Mouse (Mus musculus) heart, adult 8-10 months (tissue): ENCODE results near the gene Cd28. TPM values are rescaled to one million over a fixed set of nuclear protein-coding genes. Genes with fewer than 3 reads are reported as not detected.

Experiments
- DNase-seq: peaks from one replicate; pipeline ENCODE4 v3.0.0; 2022; ENCODE audit warnings: low spot score
- total RNA-seq, 4 experiments: library from RNA; stranded (reverse); gene quantifications; 2 replicates each; pipeline ENCODE4 v1.2.4; 2022

Cd28 gene
- total RNA-seq, result 10 to 100 TPM; 11.8 to 15.7 (median 12.5) TPM

GRCm38 (mm10) chr1:60716567-60716966 lies at the start of gene Cd28:
Gene Cd28 (plus strand): TSS chr1:60716800.
- peak; percentile 70 for DNase-seq

- peak; percentile 74 for DNase-seq
These were observed 48.6 kb upstream of the Cd28 start for GRCm38 (mm10) chr1:60667873-60668616.

GRCm38 (mm10) chr1:60669048-60669447 lies 47.6 kb upstream of the Cd28 start:
- no peak for DNase-seq

- no peak for DNase-seq
These were observed 46.9 kb upstream of the Cd28 start for GRCm38 (mm10) chr1:60669664-60670063.

GRCm38 (mm10) chr1:60670172-60670571 lies 46.4 kb upstream of the Cd28 start:
- no peak for DNase-seq

GRCm38 (mm10) chr1:60683766-60684165 lies 32.8 kb upstream of the Cd28 start:
- DNase-seq, result no peak

GRCm38 (mm10) chr1:60696115-60696895 lies 20.3 kb upstream of the Cd28 start:
- no peak for DNase-seq

GRCm38 (mm10) chr1:60702641-60703040 lies 14.0 kb upstream of the Cd28 start:
- DNase-seq, result peak; percentile 42

GRCm38 (mm10) chr1:60713238-60713637 lies 3.4 kb upstream of the Cd28 start:
- no peak for DNase-seq

- DNase-seq, result peak; percentile 89
These were observed 876 bp upstream of the Cd28 start for GRCm38 (mm10) chr1:60715651-60716196.

- peak; percentile 71 for DNase-seq
These were observed 2.0 kb downstream of the Cd28 start for GRCm38 (mm10) chr1:60718580-60718979.

- DNase-seq, result no peak
These were observed 7.0 kb downstream of the Cd28 start for GRCm38 (mm10) chr1:60723555-60723954.

GRCm38 (mm10) chr1:60731940-60732339 lies 15.3 kb downstream of the Cd28 start:
- DNase-seq, result no peak

- peak; percentile 66 for DNase-seq
These were observed 18.7 kb downstream of the Cd28 start for GRCm38 (mm10) chr1:60735072-60735907.

GRCm38 (mm10) chr1:60735908-60736280 lies 19.3 kb downstream of the Cd28 start:
- no peak for DNase-seq

- no peak for DNase-seq
These were observed 27.7 kb downstream of the Cd28 start for GRCm38 (mm10) chr1:60744266-60744665.

- peak; percentile 60 for DNase-seq
These were observed 29.1 kb downstream of the Cd28 start for GRCm38 (mm10) chr1:60745664-60746063.

GRCm38 (mm10) chr1:60746153-60746552 lies 29.6 kb downstream of the Cd28 start:
- DNase-seq, result no peak

GRCm38 (mm10) chr1:60746856-60747255 lies 30.3 kb downstream of the Cd28 start:
- DNase-seq, result no peak

GRCm38 (mm10) chr1:60748286-60748685 lies 31.7 kb downstream of the Cd28 start:
- no peak for DNase-seq

- no peak for DNase-seq
These were observed 32.3 kb downstream of the Cd28 start for GRCm38 (mm10) chr1:60748936-60749335.

- DNase-seq, result no peak
These were observed 32.8 kb downstream of the Cd28 start for GRCm38 (mm10) chr1:60749346-60749840.
